Mouse (Mus musculus) stomach, postnatal 0 days (tissue): Measurements from ENCODE around the gene Higd1b. TPM values are rescaled to one million over a fixed set of nuclear protein-coding genes. Genes with fewer than 3 reads are reported as not detected.

Experiments
- ATAC-seq: fragments of 200-750 bp; cut with Nextera tagmentation; 2 replicates; pipeline ENCODE4 v1.8.0; 2017; ENCODE audit not compliant: low FRiP score, low TSS enrichment
- DNase-seq: peaks from one replicate; pipeline ENCODE4 v3.0.0-alpha.2; 2016; ENCODE audit warnings: low spot score
- H3K27ac ChIP-seq: fragments of 300-500 bp; sonication (generic); replicated peaks from 2 replicates; pipeline ENCODE4 v1.5.1; 2014; ENCODE audit warnings: mild to moderate bottlenecking, control low read depth
- H3K27me3 ChIP-seq: fragments of 300-500 bp; sonication (generic); 2 replicates; pipeline ENCODE4 v1.6.1; 2014; ENCODE audit warnings: low read length; ENCODE audit not compliant: control insufficient read depth, insufficient read depth
- H3K36me3 ChIP-seq: fragments of 300-500 bp; sonication (generic); 2 replicates; pipeline ENCODE4 v1.6.1; 2014; ENCODE audit warnings: low read length, mixed read lengths; ENCODE audit not compliant: control insufficient read depth, insufficient read depth
- H3K4me1 ChIP-seq: fragments of 300-500 bp; sonication (generic); replicated peaks from 2 replicates; pipeline ENCODE4 v1.6.1; 2014; ENCODE audit warnings: antibody characterized with exemption; ENCODE audit not compliant: control insufficient read depth, insufficient read depth
- H3K4me2 ChIP-seq: fragments of 300-500 bp; sonication (generic); replicated peaks from 2 replicates; pipeline ENCODE4 v1.6.1; 2014; ENCODE audit warnings: low read depth, mild to moderate bottlenecking, control low read depth, moderate library complexity
- H3K4me3 ChIP-seq: fragments of 300-500 bp; sonication (generic); 2 replicates; pipeline ENCODE4 v1.5.1; 2014; ENCODE audit warnings: low read depth, low read length, control low read depth
- H3K9ac ChIP-seq: fragments of 300-500 bp; sonication (generic); 2 replicates; pipeline ENCODE4 v1.6.1; 2014; ENCODE audit warnings: mild to moderate bottlenecking, low read length, control low read depth, mixed read lengths
- H3K9me3 ChIP-seq: fragments of 300-500 bp; sonication (generic); 2 replicates; pipeline ENCODE4 v1.6.1; 2016; ENCODE audit warnings: low read length; ENCODE audit not compliant: control insufficient read depth
- CTCF ChIP-seq: IDR thresholded peaks from 2 replicates; pipeline ENCODE4 v1.5.1; 2016; ENCODE audit warnings: antibody characterized with exemption, low read depth, mild to moderate bottlenecking, moderate library complexity
- EP300 ChIP-seq: optimal IDR thresholded peaks from 2 replicates; pipeline ENCODE3; 2016; ENCODE audit warnings: antibody characterized with exemption
- WGBS: fragments of 180-500 bp; shearing (Covaris S2); extraction: QIAGEN DNeasy Blood & Tissue Kit; methylation state at CpG from one replicate; pipeline ENCODE4 v1.1.7; 2014; 5-methylcytosine and 5-hydroxymethylcytosine counted together
- polyA plus RNA-seq: library from polyadenylated mRNA; unstranded; fragments of >200 nt; fragmentation: Nextera tagmentation; extraction: Ambion mirVana; gene quantifications from 2 replicates; pipeline ENCODE4 v1.2.1, GENCODE M21; 2015

The Higd1b gene
- polyA plus RNA-seq, 1 experiment from 2014 or later: 5.9 TPM

DNA sequence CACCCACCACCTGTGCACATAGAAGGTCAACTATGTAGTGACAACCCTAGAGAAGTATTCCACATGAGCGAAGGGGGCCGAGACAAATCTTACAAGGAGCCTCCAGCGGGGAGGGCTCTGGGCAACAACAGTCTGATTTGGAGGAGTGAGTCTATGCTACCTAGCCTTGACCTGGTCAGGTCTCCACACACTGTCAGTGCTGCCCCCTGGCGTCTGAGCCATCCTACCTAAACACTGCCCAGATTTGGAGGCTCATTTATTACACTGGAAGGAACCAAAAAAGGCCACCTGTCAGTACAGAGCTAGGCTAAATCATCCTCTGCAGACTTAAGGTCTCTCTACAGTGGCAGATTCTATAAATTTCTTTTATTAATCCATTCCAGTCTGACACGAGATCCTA is 16.2 kb downstream of the Higd1b start:
- WGBS: 65% methylated on average over 5 of the region's 5 CpGs
- Histone ChIP-seq H3K27me3 (no peaks in the 10 kb centered on the region), H3K36me3 (peaks cover 28% of the 10 kb centered on the region), H3K4me1 (no peaks in the 10 kb centered on the region), H3K4me2 (no peak overlapping the region), H3K4me3 (no peak overlapping the region), H3K9ac (no peak overlapping the region), H3K9me3 (no peaks in the 10 kb centered on the region), H3K27ac (no peak overlapping the region)
- TF ChIP-seq EP300: no peak
- TF ChIP-seq CTCF: peak; percentile 79
- ATAC-seq (peak; percentile 59; the same call in 1 of the 2 replicates), DNase-seq (peak; percentile 74)

- Histone ChIP-seq H3K9ac (no peak overlapping the region), H3K27me3 (no peaks in the 10 kb centered on the region), H3K4me1 (no peaks in the 10 kb centered on the region), H3K27ac (no peak overlapping the region), H3K4me3 (no peak overlapping the region), H3K36me3 (peaks cover 21% of the 10 kb centered on the region), H3K9me3 (no peaks in the 10 kb centered on the region), H3K4me2 (no peak overlapping the region)
- TF ChIP-seq EP300 (no peak), CTCF (peak; percentile 62)
- DNase-seq (no peak), ATAC-seq (no peak)
Measured at GRCm38 (mm10) chr11:102853760-102854159, 18.1 kb downstream of the Higd1b start.

DNA sequence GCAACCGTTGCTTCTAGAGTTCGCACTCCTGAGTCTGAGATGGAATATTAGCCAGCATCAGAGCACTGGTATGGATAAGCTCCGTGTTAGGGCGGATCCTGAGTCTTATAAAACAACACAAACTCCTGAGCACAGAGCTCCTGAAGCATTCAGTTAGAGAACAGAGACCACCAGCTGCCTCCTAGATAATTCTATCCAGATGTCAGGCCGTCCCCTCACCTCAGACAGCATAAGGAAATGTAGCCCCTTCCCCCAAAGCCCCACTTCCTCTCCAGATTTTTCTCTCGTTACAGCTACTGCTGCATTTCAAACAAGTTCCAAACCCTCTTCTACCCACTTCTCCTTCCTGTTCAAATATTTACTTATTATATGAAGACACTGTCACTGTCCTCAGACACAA is 20.3 kb downstream of the Higd1b start:
- Histone ChIP-seq H3K27ac (no peak overlapping the region), H3K4me1 (no peaks in the 10 kb centered on the region), H3K4me2 (no peak overlapping the region), H3K9ac (no peak overlapping the region), H3K27me3 (no peaks in the 10 kb centered on the region), H3K4me3 (no peak overlapping the region), H3K36me3 (peaks cover 21% of the 10 kb centered on the region), H3K9me3 (no peaks in the 10 kb centered on the region)
- no peak for TF ChIP-seq CTCF
- no peak for TF ChIP-seq EP300
- ATAC-seq (no peak), DNase-seq (no peak)
- 84% methylated on average over 6 of the region's 6 CpGs for WGBS

DNA sequence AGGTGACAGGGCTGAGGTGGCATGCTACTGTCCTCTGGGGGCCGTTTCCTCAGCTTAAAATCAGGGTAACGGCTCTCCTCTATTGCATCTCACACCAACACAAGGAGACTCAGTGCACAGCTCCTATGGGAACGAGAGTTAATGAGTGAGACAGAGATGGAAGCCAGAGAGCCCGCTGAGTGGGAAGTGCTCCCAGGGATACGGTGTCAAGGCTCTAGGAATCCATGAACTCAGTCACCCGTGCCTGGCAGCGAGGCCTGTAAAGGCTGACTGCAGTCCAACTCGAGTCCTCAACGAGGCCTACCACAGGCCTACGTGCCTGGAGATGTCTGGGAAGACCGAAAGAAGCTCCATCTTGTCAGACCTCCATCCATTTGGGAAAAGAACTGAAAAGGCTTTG is 23.3 kb downstream of the Higd1b start:
- Histone ChIP-seq H3K9me3 (no peaks in the 10 kb centered on the region), H3K36me3 (peaks cover 21% of the 10 kb centered on the region), H3K4me3 (no peak overlapping the region), H3K27ac (no peak overlapping the region), H3K9ac (no peak overlapping the region), H3K4me2 (no peak overlapping the region), H3K4me1 (no peaks in the 10 kb centered on the region), H3K27me3 (no peaks in the 10 kb centered on the region)
- no peak for ATAC-seq
- TF ChIP-seq CTCF: no peak
- TF ChIP-seq EP300: no peak
- DNase-seq: no peak
- 91% methylated on average over 11 of the region's 11 CpGs for WGBS

DNA sequence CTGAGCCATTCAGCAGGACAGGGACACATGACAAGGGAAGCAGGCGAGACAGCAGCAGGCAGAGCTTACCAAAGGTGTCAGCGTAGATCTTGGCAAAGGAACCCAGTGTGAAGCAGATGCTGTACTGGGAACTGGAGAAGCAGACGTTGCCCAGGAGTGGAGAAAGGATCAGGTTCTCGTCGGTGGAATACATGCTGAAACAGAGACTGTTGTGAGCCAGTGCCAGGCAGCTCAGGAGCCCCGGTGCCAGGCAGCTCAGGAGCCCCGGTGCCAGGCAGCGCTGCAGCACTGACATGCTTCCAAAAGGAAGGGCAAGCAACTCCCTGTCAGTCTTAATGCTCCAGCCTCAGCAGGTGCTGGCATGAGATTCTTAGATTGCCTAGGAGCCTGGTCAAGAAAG is 24.3 kb downstream of the Higd1b start:
- no peak for ATAC-seq
- Histone ChIP-seq H3K9ac (no peak overlapping the region), H3K4me1 (no peaks in the 10 kb centered on the region), H3K4me2 (no peak overlapping the region), H3K36me3 (peaks cover 15% of the 10 kb centered on the region), H3K4me3 (no peak overlapping the region), H3K27me3 (no peaks in the 10 kb centered on the region), H3K27ac (no peak overlapping the region), H3K9me3 (no peaks in the 10 kb centered on the region)
- 91% methylated on average over 8 of the region's 8 CpGs for WGBS
- DNase-seq: no peak
- TF ChIP-seq EP300 (no peak), CTCF (no peak)

DNA sequence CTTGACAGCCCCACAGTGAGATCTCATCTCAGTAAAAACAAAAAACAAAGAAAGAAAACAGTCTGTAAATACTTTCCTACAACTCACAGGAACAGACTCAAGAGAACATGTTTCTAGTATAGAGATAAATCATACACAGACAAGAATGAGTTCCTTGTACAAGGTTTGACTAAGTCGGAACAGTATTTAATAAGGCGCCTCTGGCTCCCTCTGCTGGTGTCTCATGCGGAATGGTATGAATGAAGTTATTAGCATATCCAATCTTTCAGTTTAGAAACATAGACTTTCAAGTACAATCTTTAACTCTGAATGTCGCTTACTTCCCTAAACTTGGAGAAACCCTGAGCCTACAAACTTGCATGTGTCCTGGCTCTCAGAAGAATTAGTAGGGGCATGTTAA is 28.6 kb downstream of the Higd1b start:
- H3K9ac ChIP-seq: no peak overlapping the region
- peaks cover 15% of the 10 kb centered on the region for H3K36me3 ChIP-seq
- 22% methylated on average over 4 of the region's 4 CpGs for WGBS
- ATAC-seq (no peak), DNase-seq (peak; percentile 76)
- no peaks in the 10 kb centered on the region for H3K27me3 ChIP-seq
- TF ChIP-seq EP300 (no peak), CTCF (peak; percentile 91)
- no peak overlapping the region for H3K4me3 ChIP-seq
- no peaks in the 10 kb centered on the region for H3K4me1 ChIP-seq
- H3K4me2 ChIP-seq: no peak overlapping the region
- no peaks in the 10 kb centered on the region for H3K9me3 ChIP-seq
- no peak overlapping the region for H3K27ac ChIP-seq
